Mouse (Mus musculus): ENCODE data around the gene Zbtb38.

Gene Zbtb38

GRCm38 (mm10) chr9:96713472-96714390 is 38.9 kb downstream of the Zbtb38 start:
- no peak for DNase-seq (ENCODE audit: low spot score in 2 of 2)

- peak; percentile 72 to 79 for DNase-seq (ENCODE audit: low spot score in 2 of 2)
These were observed 39.7 kb downstream of the Zbtb38 start for GRCm38 (mm10) chr9:96712758-96713471.

DNA sequence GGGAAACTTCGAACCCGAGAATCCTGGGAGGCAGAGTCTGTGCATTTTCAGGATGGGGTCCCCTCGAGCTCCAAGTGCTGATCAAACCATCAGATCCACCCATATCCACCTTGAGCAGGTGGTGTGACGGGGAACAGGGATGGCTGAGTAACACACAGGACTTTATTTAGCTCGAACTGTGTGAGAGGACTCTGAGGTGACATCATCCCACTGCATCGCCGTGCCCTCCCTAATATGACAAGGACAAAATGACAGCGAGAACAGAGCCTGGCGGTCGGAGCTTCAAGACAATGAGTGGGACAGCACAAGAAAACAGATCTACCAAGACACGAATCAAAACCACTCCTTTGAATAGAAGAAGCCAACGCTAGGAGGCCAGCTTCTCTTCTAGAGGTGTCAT is 40.6 kb downstream of the Zbtb38 start:
- DNase-seq (ENCODE audit: low spot score in 2 of 2), result no peak

DNA sequence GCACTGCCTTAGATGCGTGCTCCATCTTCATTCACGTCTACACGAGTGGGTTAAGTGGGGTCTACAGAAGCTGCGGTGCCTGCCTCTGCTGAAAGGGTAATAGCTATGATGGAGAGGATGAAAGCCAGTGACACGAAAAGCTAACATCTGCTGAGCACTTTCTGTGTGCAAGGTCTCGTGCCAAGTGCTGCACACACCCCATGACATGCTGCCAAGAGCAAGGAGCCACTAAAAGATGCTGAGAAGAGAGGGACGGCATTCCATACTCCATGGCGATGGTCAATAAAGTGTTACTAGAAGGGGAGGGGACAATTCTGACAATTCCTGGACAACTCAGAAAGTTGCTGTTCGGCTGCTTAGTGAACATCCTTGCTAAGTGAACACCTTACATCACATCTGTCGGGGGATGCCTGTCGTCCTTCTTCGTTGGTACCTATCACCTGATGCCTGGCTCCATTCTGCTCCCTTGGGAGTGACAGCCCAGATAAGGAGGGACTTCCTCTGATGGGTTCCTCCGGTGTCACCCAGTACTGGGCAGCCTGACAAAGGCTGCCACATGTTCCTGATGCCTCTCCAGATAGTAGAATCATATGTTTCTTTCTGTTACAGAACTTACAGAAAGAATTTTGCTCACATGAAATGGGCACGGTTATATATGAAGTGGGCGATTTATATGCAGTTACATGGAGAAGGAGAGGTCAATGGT is 42.2 kb downstream of the Zbtb38 start:
- DNase-seq (ENCODE audit: low spot score in 2 of 2), result no peak

DNA sequence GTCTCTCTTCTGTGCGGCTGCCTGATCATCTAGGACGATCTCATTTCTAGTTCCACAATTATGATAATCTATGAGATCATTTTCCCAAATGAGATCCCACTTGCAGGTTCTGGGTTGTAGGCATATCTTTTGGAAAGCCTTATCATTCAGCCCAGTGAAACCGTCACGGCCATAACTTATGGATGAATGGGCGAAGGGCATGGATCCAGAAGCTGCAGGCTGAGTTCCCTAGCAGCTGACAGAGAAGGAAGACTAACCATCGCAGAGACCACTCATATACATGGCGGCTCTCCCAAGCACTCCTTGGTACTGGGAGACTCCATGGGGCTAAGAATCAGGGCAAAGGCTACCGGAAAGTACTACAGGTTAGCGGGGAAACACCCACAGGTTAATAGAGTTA is 43.7 kb downstream of the Zbtb38 start:
- DNase-seq (ENCODE audit: low spot score in 2 of 2), result no peak

- no peak for DNase-seq (ENCODE audit: low spot score in 2 of 2)
These were observed 44.7 kb downstream of the Zbtb38 start for GRCm38 (mm10) chr9:96707964-96708363.

- DNase-seq (ENCODE audit: low spot score in 2 of 2), result peak; percentile 88 to 89
These were observed 46.9 kb downstream of the Zbtb38 start for GRCm38 (mm10) chr9:96705576-96706285.

- DNase-seq (ENCODE audit: low spot score in 2 of 2), result no peak
These were observed 47.7 kb downstream of the Zbtb38 start for GRCm38 (mm10) chr9:96704935-96705334.

DNA sequence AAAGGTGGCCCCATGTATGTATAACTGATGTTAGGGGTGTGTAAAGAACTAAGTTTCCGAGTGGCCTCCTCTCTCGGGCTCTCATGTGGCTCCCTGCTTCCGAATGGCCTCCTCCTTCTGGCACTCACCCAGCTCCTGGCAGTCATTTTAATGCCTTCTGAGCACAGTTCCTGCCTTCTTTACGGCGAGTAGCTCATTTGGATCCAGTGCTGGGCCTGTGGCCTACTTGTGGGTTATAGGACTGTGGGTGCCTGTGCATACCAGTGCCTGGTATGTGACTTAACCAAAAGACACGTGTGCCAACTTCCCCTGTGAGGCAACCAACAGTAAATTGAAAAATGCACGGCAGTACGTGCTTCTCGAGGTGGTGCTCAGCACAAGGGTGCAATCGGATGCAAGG is 50.7 kb downstream of the Zbtb38 start:
- DNase-seq (ENCODE audit: low spot score in 2 of 2), result no peak

GRCm38 (mm10) chr9:96699276-96700035 is 53.2 kb downstream of the Zbtb38 start:
- no peak for DNase-seq (ENCODE audit: low spot score in 2 of 2)

GRCm38 (mm10) chr9:96696788-96697492 is 55.7 kb downstream of the Zbtb38 start:
- no peak for DNase-seq (ENCODE audit: low spot score in 2 of 2)

- DNase-seq (ENCODE audit: low spot score in 2 of 2), result no peak
These were observed 56.5 kb downstream of the Zbtb38 start for GRCm38 (mm10) chr9:96696141-96696561.

DNA sequence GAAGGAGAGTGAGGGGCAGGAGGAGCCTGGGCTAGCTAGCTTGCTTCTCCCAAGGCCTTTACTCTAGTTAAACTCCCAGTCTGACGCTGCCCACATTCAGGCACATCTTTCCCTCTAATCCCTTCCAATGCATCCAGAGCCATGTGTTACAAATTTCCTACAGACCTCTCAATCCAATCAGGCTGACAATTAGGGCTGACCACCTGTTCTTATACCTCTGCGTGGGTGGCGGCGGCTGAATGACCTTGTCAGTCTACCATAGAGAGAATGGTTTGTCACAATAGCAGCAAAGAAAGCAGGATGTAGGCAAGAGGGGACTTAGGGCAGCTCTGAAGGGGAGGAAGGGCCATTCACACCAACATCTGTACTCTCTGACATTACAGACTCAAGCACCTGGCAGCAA is 62.2 kb downstream of the Zbtb38 start:
- DNase-seq (ENCODE audit: low spot score in 2 of 2), result no peak

DNA sequence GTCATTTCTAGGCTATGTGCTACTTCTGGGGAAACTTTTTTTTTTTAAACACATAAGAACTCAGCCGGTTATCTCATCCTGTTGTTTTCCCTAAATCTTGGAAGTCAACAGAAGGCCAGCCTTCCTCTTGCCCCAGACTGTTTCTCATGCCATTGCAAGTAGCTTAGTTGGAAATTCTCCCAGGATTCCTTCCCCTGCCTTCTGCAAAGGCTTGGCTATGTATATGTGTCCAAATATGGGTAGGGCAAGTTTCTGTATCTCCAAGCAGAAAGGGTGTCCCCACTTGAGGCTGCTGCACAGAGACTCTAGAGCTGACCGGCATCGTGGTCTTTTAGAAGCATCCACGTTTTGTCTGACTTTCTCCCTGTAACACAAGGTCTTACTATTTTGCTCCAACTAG is 63.6 kb downstream of the Zbtb38 start:
- DNase-seq (ENCODE audit: low spot score in 2 of 2), result no peak

GRCm38 (mm10) chr9:96688194-96688875 is 64.3 kb downstream of the Zbtb38 start:
- no peak for DNase-seq (ENCODE audit: low spot score in 2 of 2)

DNA sequence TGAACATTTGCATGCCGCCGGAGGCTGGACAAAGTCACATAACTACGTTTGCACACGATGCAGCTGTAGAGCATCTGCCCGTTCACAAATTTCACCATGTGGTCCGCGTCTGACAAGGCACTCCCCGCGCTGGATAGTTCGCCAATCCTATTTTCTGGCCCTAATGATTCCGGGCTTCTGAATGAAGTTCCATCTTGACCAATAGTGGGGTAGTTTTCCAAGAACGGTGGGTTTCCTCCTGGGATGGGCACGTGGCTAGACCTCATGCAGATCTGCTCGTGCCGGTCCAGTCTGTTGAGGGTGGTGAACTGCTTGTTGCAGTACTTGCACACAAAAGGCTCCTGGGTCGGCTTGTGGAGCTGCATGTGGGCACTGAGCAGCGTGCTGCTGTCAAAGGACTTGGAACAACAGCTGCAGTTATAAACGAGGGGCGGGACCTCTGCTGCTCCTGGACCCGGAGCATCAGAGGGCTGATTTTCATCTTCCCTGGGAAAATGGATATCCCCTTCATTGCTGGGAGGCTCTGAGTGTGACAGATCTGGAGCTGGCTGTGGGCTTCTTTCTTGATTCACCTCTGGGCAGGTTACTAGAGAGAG is 64.9 kb downstream of the Zbtb38 start:
- no peak for DNase-seq (ENCODE audit: low spot score in 2 of 2)

GRCm38 (mm10) chr9:96685600-96686084 is 67.0 kb downstream of the Zbtb38 start:
- no peak for DNase-seq (ENCODE audit: low spot score in 2 of 2)

GRCm38 (mm10) chr9:96684866-96685599 is 67.6 kb downstream of the Zbtb38 start:
- no peak for DNase-seq (ENCODE audit: low spot score in 2 of 2)

Data from heart, adult 9 months (tissue).